Mouse (Mus musculus) liver, embryonic 11.5 days (tissue): Measurements from ENCODE around the gene Lgi4. TPM values are rescaled to one million over a fixed set of nuclear protein-coding genes. Genes with fewer than 3 reads are reported as not detected.
A peak's percentile ranks its signal among the peaks of the same experiment; 100 is the strongest.

Experiments used
- ATAC-seq: fragments of 200-750 bp; cut with Nextera tagmentation; replicated peaks from 2 replicates; pipeline ENCODE4 v1.8.0; 2017; ENCODE audit warnings: moderate number of reproducible peaks, mild to moderate bottlenecking, moderate TSS enrichment, moderate library complexity; ENCODE audit not compliant: low FRiP score
- DNase-seq: peaks from one replicate; pipeline ENCODE4 v3.0.0-alpha.2; 2017; ENCODE audit warnings: low spot score
- H3K27ac ChIP-seq: fragments of 300-500 bp; sonication (generic); 2 replicates; pipeline ENCODE4 v1.5.1; 2014; ENCODE audit warnings: mild to moderate bottlenecking, low read depth, low read length, control low read depth
- H3K27me3 ChIP-seq: fragments of 300-500 bp; sonication (generic); replicated peaks from 2 replicates; pipeline ENCODE4 v1.6.1; 2014; ENCODE audit warnings: low read length, mixed read lengths; ENCODE audit not compliant: control insufficient read depth, insufficient read depth
- H3K36me3 ChIP-seq: fragments of 300-500 bp; sonication (generic); 2 replicates; pipeline ENCODE4 v1.6.1; 2014; ENCODE audit warnings: mild to moderate bottlenecking, low read length, moderate library complexity, mixed read lengths; ENCODE audit not compliant: control insufficient read depth, insufficient read depth
- H3K4me1 ChIP-seq: fragments of 300-500 bp; sonication (generic); replicated peaks from 2 replicates; pipeline ENCODE4 v1.6.1; 2014; ENCODE audit warnings: low read length, mixed read lengths; ENCODE audit not compliant: control insufficient read depth, insufficient read depth
- H3K4me2 ChIP-seq: fragments of 300-500 bp; sonication (generic); 2 replicates; pipeline ENCODE4 v1.6.1; 2014; ENCODE audit warnings: mild to moderate bottlenecking, control low read depth, moderate library complexity
- H3K4me3 ChIP-seq: fragments of 300-500 bp; sonication (generic); 2 replicates; pipeline ENCODE4 v1.5.1; 2014; ENCODE audit warnings: low read depth, low read length, control low read depth
- H3K9ac ChIP-seq: fragments of 300-500 bp; sonication (generic); 2 replicates; pipeline ENCODE4 v1.6.1; 2014; ENCODE audit warnings: low read depth, low read length, control low read depth
- H3K9me3 ChIP-seq: fragments of 300-500 bp; sonication (generic); 2 replicates; pipeline ENCODE4 v1.6.1; 2016; ENCODE audit warnings: low read length, inconsistent platforms, mixed read lengths; ENCODE audit not compliant: control insufficient read depth
- WGBS: fragments of 180-500 bp; shearing (Covaris S2); extraction: QIAGEN DNeasy Blood & Tissue Kit; methylation state at CpG from one replicate; pipeline ENCODE4 v1.1.7; 2014; 5-methylcytosine and 5-hydroxymethylcytosine counted together
- polyA plus RNA-seq: library from polyadenylated mRNA; unstranded; fragments of >200 nt; fragmentation: Nextera tagmentation; extraction: Ambion mirVana; gene quantifications from 2 replicates; pipeline ENCODE4 v1.2.1, GENCODE M21; 2014

The Lgi4 gene
- polyA plus RNA-seq, 1 experiment from 2014 or later: 0.45 TPM

DNA sequence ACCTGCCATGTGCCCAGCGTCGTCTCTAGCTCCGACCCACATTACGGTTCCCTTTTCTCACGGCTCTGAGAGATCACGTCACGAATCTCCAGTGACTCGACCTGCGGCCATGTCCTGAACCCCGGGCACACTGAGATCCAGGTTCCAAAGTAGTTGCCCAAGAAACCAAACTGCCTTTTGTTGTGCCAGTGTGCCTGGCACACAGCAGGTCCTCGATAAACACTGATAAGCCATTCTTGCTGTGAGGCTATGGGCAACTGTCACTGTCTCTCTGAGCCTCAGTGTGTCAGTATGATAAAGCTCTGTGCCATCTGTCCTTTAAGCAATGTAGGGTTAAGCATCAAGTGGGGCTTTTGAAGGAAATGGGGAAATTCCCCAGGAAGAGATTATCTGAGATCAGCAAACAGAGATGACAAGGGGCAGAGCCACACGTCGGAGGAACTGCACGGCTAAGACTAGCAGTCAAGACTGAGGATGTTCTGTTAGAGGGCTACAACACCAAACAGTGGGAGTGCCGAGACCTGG is 51.8 kb downstream of the Lgi4 start:
- 58% methylated on average over 15 of the region's 15 CpGs for WGBS
- H3K36me3 ChIP-seq: no peaks in the 10 kb centered on the region; the same call in 1 of the 2 replicates

DNA sequence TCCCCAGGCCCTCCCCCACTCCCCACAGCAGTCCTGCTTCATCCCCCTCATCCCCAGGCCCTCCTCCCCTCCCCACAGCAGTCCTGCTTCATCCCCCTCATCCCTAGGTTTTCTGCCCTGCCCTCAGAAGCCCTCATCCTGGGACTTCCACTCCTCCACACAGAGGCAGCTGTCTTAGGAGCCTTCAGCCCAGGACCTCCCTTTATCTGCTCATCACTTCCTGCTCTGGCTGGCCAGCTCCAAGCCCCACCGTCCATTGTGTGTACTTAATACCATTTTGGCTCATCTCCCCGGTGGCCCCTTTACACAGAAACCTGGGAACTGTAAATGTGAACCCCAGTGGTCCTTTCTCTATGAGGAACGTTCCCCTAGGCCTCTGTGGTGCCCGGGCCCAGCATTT is 52.9 kb downstream of the Lgi4 start:
- no peak overlapping the region for H3K27ac ChIP-seq
- H3K4me2 ChIP-seq: no peak overlapping the region
- no peaks in the 10 kb centered on the region for H3K9me3 ChIP-seq
- ATAC-seq (no peak), DNase-seq (no peak)
- H3K36me3 ChIP-seq: no peaks in the 10 kb centered on the region; the same call in 1 of the 2 replicates
- no peak overlapping the region for H3K9ac ChIP-seq
- H3K4me3 ChIP-seq: no peak overlapping the region
- peaks cover 39% of the 10 kb centered on the region for H3K4me1 ChIP-seq
- no peaks in the 10 kb centered on the region for H3K27me3 ChIP-seq
- WGBS: 16% methylated on average over 4 of the region's 4 CpGs

More for the DNA sequence above, 51.8 kb downstream of the Lgi4 start:
- Histone ChIP-seq H3K27ac (0 out of 2 replicates have a peak overlapping the region, but pooled peaks have one; percentile 19), H3K4me3 (no peak overlapping the region), H3K4me2 (no peak overlapping the region), H3K9me3 (no peaks in the 10 kb centered on the region), H3K9ac (no peak overlapping the region), H3K27me3 (no peaks in the 10 kb centered on the region), H3K4me1 (peaks cover 34% of the 10 kb centered on the region)
- DNase-seq (no peak), ATAC-seq (no peak)

DNA sequence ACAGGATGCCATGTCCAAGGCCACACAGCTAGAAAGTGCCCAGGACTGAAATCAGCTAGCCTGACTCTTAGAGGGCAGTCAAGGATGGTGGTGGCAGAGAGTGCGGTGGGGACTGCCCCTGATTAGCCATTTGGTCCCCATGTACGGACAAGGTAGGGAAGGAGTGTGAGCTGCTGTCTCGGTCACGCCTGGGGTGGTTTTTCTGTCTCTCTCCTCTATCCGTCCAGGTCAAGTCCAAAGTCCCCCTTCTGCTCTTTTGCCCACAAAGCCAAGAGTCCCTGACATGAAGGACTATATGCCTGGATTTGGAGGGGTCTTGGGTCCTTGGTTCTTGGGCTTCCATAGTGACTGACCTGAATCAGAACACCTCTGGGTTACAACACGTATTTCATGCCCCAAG is 54.7 kb downstream of the Lgi4 start:
- H3K27ac ChIP-seq: no peak overlapping the region
- H3K4me1 ChIP-seq: peaks cover 39% of the 10 kb centered on the region
- WGBS: 64% methylated on average over 6 of the region's 6 CpGs

DNA sequence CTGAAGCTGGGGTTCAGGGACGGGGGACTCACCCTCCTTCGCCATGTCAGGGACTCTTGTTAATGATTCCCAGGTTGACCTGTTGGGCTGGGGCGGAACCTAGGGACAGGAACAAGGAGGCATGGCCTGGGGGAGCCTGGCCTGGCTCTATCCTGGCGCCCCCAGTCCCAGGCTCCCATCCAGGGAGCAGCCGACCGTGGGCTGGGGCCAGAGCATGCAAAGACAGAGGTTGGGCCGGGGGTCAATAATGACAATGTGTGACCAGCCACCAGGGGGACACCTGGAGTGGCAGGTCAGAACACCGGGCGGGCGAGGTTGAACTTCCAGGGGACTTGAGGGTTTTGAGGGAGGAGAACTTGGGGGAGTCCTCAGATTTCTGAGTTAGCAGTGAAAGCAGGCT is 55.5 kb downstream of the Lgi4 start:
- DNase-seq (no peak), ATAC-seq (no peak)
- H3K4me3 ChIP-seq: peak overlapping the region; percentile 41
- no peaks in the 10 kb centered on the region for H3K27me3 ChIP-seq
- 60% methylated on average over 10 of the region's 10 CpGs for WGBS
- peak overlapping the region; percentile 52 for H3K4me2 ChIP-seq
- H3K4me1 ChIP-seq: peaks cover 34% of the 10 kb centered on the region
- H3K36me3 ChIP-seq: no peaks in the 10 kb centered on the region
- H3K27ac ChIP-seq: peak overlapping the region; percentile 85
- no peaks in the 10 kb centered on the region for H3K9me3 ChIP-seq
- 0 out of 2 replicates have a peak overlapping the region, but pooled peaks have one; percentile 7 for H3K9ac ChIP-seq

More for the DNA sequence above, 54.7 kb downstream of the Lgi4 start:
- ATAC-seq: no peak
- no peaks in the 10 kb centered on the region for H3K36me3 ChIP-seq
- no peak overlapping the region for H3K4me3 ChIP-seq
- no peaks in the 10 kb centered on the region for H3K27me3 ChIP-seq
- H3K4me2 ChIP-seq: peak overlapping the region; percentile 52
- no peak for DNase-seq
- H3K9me3 ChIP-seq: no peaks in the 10 kb centered on the region
- no peak overlapping the region for H3K9ac ChIP-seq

DNA sequence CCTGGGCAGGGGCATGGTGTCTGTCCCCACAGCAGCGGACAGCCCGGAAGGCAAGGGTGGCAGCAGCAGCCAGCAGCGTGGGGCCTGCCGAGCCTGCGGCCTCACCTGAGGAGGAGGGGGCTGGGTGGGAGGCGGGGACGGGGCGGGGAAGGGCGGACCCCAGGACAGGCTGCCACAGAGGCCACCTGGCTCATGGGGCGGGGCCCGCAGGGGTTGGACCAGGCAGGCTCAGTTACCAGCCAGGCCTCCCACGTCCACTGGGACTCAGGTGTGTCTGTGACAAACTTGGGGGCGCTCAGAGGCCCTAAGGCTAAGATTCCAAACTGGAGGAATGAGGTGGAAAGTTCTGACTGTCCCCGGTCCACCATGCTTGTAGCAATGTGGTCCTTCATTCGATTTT is 56.0 kb downstream of the Lgi4 start, which contains the start of gene Hpn:
TSS of gene Hpn (minus strand) at position 109 of the 400 bp plus-strand sequence.
- Histone ChIP-seq H3K36me3 (no peaks in the 10 kb centered on the region), H3K4me2 (peak within 1 kb of the TSS; percentile 52), H3K9ac (peak within 1 kb of the TSS; percentile 17; the same call in 1 of the 2 replicates), H3K9me3 (no peaks in the 10 kb centered on the region), H3K27me3 (no peaks in the 10 kb centered on the region), H3K4me1 (peaks cover 34% of the 10 kb centered on the region), H3K4me3 (peak within 1 kb of the TSS; percentile 41), H3K27ac (peak within 1 kb of the TSS; percentile 85)
- peak; percentile 52 for DNase-seq
- WGBS: 19% methylated on average over 14 of the region's 15 CpGs
- peak; percentile 56 for ATAC-seq

DNA sequence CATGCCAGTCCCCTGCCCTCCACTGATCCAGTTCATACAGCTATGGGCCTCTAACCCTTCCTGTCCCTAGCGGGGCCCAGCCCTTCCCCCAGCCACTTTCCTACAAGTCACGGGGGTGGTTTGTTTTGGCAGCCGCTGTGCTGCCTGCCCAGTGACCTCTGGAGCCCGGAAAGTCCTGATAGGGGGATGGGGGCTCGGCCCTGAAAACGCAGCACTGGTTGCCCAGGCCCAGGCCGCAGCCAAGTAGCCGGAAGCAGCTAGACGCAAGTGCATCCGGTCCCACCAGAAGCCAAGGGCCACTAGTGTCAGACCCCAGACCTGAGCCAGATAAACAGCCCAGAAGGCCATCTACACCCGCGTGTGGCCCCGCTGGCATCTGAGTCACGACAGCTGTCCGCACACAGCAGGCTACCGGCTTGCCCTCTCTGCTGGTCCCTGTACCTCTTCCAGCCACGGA is 56.5 kb downstream of the Lgi4 start:
- Histone ChIP-seq H3K27me3 (no peaks in the 10 kb centered on the region), H3K36me3 (no peaks in the 10 kb centered on the region), H3K9ac (peak overlapping the region; percentile 17; the same call in 1 of the 2 replicates), H3K4me2 (peak overlapping the region; percentile 52), H3K4me3 (peak overlapping the region; percentile 41; the same call in 1 of the 2 replicates), H3K27ac (peak overlapping the region; percentile 85), H3K9me3 (no peaks in the 10 kb centered on the region), H3K4me1 (peaks cover 34% of the 10 kb centered on the region)
- ATAC-seq (peak; percentile 67), DNase-seq (peak; percentile 60)
- 12% methylated on average over 17 of the region's 17 CpGs for WGBS

DNA sequence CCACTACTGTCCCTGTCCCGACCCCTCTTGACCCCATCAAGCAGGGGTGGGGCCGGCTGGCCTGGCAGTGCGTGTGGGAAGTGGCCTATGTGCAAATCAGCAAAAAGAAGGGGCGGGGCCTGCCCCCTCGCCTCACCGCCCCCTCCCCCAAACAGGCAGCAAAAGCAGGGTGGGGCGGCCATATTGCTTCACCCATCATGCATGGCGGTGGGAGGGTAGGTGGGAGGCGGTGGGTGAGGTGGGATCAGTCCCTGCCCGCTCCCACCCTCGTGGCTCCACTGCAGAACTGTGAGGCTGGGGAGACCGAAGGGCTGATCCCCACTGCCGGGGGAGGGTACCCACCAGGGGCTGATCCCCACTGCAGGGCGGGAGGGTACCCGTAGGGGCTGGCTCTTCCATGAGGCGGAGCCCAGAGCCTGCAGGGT is 57.6 kb downstream of the Lgi4 start:
- ATAC-seq (peak; percentile 24; the same call in 1 of the 2 replicates), DNase-seq (no peak)
- H3K27ac ChIP-seq: peak overlapping the region; percentile 85; the same call in 1 of the 2 replicates
- H3K4me3 ChIP-seq: peak overlapping the region; percentile 25; the same call in 1 of the 2 replicates
- H3K36me3 ChIP-seq: no peaks in the 10 kb centered on the region
- peaks cover 28% of the 10 kb centered on the region for H3K4me1 ChIP-seq
- no peaks in the 10 kb centered on the region for H3K9me3 ChIP-seq
- peak overlapping the region; percentile 42 for H3K4me2 ChIP-seq
- H3K27me3 ChIP-seq: no peaks in the 10 kb centered on the region
- WGBS: 39% methylated on average over 16 of the region's 16 CpGs
- H3K9ac ChIP-seq: no peak overlapping the region

DNA sequence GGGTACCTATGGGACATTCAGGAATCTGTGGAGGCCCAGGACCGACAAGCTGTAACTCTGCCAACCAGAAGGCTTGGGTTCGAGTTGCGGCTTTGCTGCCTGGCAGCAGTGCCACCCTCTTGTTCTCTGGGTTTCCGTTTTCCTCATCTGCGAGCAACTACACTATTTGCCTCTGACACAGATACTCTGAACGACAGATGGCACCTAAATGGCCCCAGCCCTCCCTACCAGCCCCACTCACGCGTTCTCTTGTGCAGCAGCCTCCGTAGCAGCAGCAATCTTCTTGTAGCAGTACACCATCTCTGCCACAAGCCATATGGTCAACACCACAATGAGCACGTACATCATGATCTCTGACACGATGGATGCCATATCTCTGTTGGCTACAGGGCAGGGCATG is 58.3 kb downstream of the Lgi4 start:
- DNase-seq: no peak
- Histone ChIP-seq H3K4me3 (no peak overlapping the region), H3K9ac (no peak overlapping the region), H3K9me3 (no peaks in the 10 kb centered on the region), H3K4me2 (no peak overlapping the region; the same call in 1 of the 2 replicates), H3K4me1 (peaks cover 22% of the 10 kb centered on the region), H3K27me3 (no peaks in the 10 kb centered on the region), H3K36me3 (no peaks in the 10 kb centered on the region), H3K27ac (no peak overlapping the region)
- ATAC-seq: no peak
- WGBS: 85% methylated on average over 11 of the region's 11 CpGs

DNA sequence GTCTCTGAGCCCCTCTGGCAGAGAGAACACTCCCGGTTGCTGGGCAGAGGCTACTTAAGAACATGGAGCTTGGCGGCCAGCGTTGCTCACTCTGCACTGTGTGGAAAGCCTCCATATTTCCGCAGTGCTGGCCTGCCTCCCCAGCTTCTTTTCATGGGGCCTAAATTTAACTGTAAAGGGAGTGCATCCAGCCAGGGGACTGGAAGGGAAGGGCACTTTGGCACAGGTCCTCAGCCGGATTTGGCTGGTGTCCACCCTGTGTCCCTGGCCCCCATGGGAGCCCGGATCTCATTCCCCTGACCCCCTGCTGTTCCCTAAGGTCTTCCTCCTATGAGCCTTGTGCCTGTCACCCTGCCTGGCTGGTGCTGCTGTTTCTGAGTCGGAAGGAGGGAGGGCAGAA is 59.3 kb downstream of the Lgi4 start:
- Histone ChIP-seq H3K4me2 (no peak overlapping the region), H3K36me3 (no peaks in the 10 kb centered on the region), H3K4me1 (peaks cover 15% of the 10 kb centered on the region), H3K9ac (no peak overlapping the region), H3K27ac (no peak overlapping the region), H3K27me3 (no peaks in the 10 kb centered on the region), H3K4me3 (no peak overlapping the region), H3K9me3 (no peaks in the 10 kb centered on the region)
- no peak for DNase-seq
- no peak for ATAC-seq
- WGBS: 80% methylated on average over 7 of the region's 7 CpGs
